Mouse (Mus musculus) urinary bladder, postnatal 4 days (tissue): ENCODE results near the gene Pim3.
A peak's percentile ranks its signal among the peaks of the same experiment; 100 is the strongest.

Experiments used
- DNase-seq, 2 experiments: peaks; one replicate each; pipeline ENCODE4 v3.0.0; 2021 to 2022; ENCODE audit warnings: low spot score in 2 of 2

Pim3 gene

DNA sequence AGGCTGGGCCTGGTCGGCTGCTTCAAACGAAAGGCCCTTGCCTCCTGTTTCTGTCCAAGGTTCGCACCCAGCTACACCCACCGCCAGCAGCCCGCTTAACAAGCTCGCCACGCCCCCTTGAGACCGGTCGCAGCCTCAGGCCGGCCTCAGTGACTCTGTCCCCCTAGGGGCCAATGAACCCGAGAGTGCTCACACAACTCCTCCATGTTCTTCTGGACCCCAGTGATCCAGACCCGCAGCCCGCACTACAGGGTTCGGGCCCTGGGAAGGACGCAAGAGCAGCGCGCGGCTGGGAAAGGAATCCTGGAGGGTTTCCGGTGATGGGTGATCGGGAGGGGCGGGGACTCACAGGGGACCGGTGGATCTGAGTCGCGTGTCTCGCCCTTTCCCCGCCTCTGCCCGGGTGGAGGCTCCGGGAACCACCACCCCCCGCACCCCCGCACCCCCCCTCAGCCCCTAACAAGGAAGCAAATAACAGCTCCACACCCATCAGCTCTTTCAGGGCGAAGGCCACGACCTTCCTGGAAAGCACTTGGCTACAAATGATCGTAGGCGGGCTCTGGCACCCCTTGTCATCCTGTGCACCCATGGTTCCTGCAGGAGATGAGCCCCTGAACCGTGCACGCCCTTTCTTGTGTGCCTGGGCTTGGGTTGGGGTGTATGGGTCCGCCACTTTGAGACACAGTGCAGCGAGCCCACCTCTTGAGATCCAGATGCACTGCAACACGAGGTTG is 24.6 kb upstream of the Pim3 start:
- DNase-seq = peak; percentile 57 to 78

DNA sequence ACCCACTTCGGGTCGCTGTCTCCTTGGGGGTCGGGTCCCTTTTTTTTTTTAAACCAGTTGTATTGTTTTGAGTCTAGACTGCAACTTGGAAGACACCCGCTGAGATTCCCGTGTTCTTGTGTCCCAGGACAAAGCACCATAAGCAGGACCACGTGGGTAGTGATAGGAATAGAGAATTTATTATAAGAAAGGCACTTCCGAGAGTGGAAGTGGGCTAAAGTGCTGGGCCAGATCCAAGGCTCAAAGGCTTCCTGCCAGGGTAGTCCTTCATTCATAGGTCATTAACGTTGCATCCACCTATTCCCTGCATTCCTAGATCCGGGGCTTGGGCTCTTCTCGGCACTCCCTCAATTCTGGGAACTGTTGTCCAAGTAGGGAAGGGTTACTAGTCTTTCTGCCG is 24.0 kb upstream of the Pim3 start:
- DNase-seq = no peak

DNA sequence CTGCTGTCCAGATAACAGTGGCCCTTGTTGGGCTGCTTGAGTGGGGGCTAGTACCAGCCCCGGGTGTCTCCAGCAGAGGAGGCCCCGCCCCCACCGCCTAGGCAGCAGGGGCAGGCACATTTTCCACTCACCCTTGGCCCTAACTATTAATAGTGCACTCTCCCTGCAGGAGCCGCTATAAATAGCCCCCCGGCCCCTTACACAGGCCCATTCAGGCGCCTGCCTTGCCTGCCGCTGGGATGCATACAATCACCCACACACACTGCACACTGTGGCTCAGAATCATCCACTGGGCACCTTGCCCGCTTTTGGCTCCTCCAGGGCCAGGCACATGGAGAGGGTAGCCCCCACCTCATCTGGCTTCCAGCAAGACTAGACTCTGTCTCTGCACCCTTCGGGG is 22.7 kb upstream of the Pim3 start:
- no peak for DNase-seq

DNA sequence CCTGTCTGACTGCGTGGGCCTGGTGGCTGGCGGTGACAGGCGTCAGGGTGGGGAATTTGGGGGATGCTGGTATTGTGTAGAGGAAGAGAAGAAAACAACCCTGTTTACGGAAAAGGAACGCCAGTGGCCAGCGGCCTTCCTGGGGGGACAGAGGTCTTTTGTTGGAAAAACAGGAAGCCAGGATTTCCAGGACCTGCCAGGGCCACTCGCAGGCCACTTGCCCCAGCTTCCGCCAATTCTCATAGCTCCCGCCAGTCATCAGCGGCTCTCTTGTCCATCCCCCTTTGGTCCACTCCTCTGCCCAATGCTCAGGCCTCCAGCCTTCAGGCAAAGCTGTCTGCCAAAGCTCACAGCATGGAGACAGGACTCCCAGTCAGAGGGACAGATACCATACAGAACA is 21.9 kb upstream of the Pim3 start:
- DNase-seq = no peak

DNA sequence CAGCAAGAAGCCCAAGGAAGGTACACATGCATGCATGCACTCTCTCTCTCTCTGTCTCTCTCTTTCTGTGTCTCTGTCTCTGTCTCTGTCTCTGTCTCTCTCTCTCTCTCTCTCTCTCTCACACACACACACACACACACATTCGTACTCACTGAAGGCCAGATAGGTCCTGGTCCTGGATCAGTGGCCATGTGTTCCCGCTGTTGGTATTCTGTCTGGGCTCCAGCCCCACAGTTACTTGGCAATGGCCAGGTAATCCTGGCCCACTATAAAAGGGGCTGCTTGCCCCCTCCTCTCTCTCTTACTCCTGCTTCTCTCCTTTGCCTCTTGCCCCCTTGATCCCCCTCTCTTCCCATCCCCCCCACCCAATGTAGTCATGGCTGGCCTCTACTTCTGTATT is 20.8 kb upstream of the Pim3 start:
- DNase-seq = no peak

DNA sequence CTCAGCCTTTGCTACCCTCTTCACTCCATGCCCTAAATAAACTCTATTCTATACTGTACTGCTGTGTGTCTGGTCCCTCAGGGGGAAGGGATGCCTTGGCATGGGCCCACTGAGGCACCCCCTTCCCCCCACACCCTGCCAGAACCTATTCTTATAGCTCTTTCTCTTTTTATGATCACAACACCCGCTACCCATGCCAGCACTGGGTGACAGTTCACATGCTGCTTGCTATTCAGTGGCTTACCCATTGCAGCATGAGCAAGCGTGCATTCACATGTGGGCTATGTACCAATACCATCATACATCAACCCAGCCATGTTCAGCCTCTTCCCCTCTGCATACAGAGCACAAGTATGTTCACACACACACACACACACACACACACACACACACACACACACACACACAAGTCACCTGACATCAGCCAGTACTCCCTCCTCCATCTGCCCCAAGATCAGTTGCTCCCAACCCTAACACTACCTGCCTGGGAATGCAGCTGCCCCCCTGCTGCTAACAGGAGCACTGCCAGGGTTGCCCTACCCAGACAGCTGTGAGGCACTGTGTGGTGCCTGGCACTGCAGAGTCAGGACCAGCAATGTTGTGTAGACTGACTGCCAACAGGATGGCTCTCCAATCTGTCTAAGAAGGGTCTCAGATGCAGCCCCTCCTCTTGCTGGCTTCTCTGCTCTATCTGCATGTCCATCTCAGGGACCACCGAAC is 20.2 kb upstream of the Pim3 start:
- DNase-seq = no peak

DNA sequence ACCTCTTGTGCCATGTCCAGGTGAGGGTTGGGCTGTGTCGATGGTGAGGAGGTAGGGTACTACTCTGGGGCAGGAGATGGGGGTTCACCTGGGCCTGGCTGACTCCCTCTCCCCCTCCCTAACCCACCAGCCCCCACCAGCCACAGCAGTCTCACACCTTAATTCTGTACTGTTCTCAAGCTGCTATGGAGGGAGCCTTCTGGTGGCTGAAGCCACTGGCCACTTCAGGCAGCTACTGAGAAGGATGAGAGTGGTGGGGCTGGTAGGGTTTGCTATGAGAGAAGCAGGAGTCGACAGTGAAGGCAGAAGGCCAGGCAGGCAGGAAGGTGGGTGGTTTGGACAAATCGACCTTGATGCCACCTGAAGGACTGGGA is 19.7 kb upstream of the Pim3 start:
- no peak for DNase-seq

DNA sequence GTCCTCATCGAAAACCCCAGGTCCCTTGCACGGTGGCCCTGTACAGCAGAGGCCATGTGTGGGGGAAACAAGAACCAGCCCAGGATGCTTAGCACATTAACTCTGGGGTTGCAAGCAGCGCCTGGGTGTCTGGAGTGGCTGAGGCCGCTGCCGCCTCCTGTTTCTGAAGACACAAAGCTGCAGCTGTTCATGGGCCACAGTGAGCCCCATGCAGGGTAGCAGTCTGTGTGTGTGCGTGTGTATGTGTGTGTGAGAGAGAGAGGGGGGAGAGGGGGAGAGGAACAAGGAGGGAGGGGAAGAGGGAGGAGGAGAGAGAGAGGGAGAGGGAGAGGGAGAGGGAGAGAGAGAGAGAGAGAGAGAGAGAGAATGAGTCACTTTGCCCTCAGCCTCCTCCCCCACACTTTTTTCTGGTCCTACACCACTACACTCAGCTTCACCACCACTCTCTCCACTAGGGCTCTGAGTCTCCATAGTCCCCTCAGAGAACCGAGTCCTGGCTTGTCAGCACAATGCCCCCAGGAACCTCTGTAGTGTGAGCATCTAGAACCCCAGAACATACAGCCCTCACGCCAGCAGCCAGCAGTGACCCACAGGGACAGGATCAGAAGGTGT is 18.4 kb upstream of the Pim3 start:
- DNase-seq = no peak

DNA sequence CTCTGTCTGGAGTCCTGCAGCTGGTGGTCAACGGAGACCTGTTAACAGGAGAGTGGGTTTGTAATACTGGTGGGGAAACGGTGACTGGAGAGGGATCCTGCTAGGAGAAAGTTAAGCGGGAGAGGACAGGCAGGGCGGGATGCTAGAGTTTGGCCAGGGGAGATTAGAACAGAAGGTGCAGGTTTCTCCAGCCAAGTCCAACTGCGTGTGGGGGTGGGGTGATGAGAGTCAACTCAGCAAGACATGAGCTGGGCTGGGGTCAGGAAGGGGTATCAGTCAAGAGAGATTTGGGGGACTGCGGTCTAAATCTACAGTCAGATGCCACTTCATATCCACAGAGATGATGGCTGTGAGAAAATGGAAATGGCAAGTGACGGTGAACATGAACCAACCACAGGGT is 17.0 kb upstream of the Pim3 start:
- DNase-seq = no peak

DNA sequence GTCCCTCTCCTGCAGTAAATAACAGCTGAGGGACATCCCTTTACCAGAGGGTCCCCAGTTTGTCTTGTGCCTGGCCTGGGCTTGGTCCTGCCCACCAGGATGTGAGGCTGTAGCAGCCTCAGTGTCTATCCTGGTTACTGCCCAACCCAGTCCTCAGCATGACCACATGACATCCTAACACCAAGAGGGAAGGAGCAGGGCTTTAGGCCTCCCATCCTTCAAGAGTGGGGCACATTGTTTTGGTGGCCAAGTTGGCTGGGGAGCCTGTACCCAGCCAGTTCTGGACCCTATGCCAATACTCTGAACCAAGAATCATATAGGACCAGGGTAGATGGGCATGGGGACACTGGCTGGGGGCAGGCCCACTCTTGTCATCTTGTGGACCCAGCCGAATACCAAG is 13.3 kb upstream of the Pim3 start:
- no peak for DNase-seq

DNA sequence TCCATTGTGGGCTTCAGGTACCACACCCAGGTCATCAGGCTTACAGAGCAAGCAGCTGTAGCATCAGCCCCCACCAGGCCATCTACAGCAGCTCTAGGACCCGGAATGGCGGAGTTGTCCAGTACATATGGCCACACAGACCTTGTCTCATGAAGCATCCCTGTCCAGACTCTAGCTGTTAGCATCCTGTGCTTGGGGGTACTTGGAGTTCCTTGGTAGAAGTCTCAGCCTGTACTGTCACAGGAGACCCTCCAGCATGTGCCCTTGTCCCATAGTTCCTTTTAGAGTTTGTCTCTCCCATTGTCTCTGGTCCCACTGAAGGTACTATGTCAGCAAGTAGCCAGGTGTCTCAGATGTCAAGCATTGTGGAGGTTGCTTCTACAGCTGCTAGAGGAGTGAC is 12.4 kb upstream of the Pim3 start:
- no peak for DNase-seq

DNA sequence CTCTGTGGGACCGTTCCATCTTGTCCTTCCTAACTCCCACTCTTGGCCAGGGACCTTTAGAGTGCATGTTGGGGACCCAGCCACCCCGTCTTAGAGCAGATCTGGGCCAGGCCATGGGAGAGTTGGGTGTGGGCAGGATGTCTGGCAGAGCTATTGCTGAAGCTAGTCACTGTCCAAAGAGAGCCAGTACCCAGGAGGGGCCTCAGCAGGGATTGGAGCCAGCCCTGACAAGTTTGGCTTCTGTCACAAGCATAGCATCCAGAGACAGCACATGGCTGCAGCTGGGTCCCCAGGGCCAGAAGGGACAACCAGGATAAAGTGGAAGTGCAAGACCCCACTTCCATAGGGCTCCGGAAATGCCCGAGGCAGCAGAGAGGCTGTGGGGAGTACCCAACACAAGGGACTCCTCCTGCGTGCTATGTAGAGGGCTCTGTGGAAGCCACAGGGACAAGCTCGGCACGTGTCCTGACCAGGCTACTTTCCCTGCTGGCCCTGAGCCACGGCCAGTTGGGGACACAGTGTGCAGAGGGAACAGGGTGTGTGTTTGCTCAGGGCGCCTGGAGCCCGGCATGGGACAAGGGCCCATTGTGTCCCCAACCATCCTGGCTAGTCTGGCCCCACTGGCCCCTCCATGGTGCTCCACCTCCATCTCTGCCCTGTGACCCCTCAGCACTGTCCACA is 11.7 kb upstream of the Pim3 start:
- peak in 1 of 2 experiments; percentile 49 for DNase-seq

DNA sequence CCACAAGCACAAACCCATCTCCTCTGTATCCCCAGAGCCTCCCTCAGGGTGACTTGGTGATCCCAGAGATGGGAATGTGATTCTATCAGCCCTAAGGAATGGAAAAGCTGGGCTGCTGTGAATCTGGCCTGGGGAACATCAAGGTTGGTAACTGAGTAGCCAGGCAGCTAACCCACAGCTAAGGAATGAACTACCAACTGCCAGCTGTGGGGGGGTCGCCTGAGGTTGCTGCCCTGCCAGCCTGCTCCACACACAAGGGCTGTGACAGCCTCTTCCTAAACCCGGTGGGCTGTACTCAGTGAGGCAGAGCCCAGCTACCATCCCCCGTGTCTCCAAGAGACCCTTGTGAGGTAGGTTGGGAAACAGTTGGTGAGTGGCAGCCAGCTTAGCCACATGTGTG is 10.9 kb upstream of the Pim3 start:
- DNase-seq = no peak

DNA sequence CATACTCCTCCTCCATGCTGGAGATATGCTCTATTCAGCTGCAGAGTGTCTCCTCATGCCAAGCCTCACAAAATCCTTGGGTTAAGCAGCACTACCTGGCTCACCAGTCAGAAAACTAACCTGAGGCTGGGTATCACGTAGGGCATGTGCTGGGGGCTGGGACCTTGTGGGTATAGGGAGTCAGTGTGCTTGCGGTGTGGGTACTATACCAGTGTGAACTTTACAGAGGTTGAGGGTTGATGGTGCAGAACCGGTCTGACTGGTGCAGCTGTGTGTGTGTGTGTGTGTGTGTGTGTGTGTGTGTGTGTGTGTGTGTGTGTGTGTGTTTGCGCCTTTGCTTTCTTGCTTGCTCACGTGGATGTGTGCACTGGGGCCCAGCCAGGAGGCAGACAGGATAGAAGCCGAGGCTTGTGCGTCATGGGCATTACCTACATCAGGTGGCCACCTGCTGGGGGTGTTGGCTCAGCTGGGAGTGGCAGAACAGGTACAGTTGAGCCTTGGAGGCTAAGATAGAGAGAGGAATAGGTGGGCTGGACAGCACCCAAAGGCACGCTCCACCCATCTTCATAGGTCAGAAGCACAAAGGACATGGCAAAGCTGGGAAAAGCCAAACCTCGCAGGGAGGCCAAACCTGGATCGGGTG is 10.4 kb upstream of the Pim3 start:
- DNase-seq = peak in 1 of 2 experiments; percentile 63

DNA sequence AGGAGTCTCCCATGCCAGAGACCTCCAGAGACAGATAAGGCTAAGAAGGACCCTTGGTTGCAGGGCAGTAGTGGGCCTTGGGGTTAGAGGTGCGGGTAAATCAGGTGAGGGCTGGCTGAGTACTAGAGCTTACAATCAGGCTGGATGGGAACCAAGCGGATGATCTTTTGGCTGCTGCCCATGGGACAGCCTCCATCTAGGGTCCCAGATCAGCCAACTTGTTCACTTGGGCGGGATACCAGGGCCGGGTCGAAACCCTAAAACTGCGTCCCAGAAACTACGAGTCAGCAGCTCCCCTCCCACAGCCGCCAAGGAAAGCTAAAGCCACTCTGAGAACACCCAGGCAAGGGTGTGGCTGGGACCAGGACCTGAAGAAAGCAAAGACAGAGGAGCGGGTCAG is 8.9 kb upstream of the Pim3 start:
- no peak for DNase-seq

DNA sequence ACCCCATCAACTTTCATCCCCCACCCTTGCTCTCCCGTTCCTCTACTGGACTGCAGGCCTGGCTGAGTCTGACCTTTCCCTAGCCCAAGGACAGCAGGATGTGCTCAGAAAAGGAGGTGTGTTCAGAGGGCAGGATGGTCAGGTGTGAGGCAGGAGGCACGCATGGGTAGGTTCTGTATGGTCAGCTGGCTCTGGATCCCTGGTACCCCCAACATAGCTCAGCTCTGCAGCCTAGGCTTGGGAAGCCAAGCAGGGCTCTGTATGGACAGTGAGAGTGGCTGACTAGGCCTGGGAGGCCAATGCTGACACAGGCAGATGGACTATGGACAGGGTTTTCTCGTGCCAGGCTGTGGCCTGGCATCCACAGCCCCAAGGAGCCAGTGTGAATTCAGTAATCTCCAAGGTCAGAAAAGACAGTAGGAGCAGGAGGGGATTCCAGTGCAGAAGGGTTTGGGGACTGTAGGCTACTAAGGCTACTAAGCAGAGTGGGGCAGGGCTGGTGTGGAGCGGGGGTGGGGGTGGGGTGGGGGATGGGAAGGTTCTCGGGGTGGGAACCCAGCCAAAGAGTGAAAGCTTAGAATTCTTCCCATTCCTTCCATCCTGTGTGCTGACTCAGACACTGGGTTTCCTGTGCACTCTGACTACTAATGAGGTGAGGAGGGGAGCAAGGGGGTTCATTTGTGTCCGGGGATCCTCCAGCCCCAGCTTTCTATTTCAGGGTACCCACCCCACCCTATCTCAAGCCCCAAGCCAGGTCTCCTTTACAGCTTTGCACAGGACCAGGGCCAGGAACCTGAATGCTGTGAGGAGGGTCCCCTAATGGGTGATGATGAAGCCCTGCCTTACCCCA is 7.6 kb upstream of the Pim3 start:
- no peak for DNase-seq

DNA sequence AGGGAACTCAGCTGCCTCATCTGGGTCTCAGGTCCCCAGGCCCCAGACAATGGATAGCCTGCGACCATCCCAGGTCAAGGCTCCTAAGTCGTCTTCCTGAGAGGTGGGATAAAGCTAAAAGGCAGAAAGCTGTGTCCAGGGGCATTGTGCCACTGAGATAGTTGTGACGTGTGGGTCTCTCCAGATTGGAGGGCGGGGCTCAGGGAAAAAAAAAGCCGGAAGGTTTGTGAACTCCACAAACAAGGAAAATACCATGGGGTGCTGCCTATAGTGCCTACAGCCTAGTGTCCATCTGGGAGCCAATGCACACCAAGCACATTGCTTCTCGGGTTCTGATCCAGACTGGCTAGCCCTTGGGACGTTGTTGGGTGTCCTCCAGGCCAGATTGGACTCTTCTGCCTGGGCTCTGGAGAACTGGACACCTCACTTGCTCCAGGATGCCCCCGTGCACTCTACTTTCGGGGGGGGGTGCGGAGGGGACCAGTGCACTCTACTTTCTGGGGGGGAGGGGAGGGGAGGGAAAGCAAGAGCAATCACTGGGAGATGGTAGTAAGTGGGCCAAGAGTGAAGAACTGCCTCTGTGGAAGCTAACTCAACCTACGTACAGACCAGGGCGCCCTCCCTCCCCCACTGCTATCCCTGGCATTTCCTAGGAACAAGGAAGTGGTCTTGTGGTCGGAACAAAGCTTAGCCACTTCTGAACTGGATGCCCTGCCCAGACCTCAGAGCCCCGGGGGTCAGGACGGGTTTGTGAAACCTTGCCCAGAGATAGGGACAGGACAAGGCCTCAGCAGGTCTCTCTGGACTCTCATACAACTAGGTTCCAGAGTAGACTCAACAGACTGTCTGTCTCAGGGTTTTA is 6.8 kb upstream of the Pim3 start:
- DNase-seq = no peak

DNA sequence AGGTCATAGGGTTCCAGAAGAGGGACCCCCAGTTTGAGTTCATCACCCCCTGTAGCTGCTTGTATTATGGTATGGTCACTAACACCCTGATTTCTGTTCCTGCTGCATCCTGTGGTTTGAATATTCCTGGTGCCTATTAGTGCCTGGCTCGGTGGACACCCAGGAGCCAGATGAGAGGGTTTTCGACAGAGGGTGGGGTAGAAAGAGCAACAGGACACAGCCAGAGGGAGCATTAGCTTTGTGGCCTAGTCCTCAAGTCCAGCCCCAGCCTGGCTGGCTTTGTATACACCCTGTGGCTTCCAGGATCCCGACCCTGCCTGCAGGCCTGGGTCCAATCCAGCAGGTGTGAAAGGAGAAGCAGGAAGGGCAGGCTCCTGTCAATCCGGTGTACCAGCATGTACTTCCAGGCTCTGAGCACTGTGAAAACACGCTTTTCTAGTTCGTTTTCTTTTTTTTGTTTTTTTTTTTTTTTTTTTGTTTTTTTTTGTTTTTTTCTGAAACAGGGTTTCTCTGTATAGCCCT is 6.0 kb upstream of the Pim3 start:
- DNase-seq = no peak

DNA sequence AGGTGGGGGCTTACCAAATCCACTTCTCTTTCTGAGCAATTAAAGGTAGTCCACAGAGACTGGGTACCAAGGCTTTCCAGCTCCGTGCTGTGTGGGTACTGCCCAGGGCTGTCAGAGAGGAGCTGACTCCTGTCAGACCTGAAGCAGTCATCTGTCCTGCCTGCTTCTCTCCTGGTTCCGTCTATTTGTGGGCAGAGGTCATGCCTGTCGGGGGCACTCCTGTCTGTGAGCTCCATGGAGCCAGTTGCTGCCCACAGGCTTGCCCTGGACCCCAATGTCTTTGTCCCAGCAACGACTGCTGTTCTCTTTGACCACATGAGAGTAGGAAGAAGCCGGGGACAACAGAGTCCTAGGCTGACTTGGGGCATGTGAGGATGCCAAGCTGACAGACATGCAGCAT is 5.4 kb upstream of the Pim3 start:
- no peak for DNase-seq

DNA sequence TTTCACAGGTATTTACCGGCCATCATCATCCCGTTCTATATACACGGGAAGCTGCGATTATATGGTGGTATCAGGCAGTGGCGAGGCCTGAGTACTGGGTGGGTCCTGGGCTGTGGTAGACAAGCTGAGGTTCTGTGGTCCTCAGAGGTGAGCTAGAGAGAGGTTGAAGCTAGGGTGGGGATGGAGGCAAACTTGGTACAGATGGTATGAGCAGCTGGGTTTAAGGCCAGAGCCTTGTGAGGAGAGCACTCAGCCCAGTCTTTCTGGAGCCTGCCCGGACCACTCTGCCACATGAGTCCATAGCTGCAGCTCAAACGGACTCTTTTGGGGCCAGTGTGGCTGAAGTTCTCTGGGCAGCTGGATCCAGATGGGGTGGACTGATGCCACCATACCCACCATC is 4.6 kb upstream of the Pim3 start:
- no peak for DNase-seq
